Mouse (Mus musculus) kidney, embryonic 14.5 days (tissue): ENCODE results near the gene Rdm1. TPM values are rescaled to one million over a fixed set of nuclear protein-coding genes. Genes with fewer than 3 reads are reported as not detected.
"Not testable (repeated sequence)": the region's sequence is repeated elsewhere in the genome, so short reads cannot be mapped to it uniquely, and the experiment has no call there.

Experiments
- ATAC-seq: fragments of 200-750 bp; cut with Nextera tagmentation; 2 replicates; pipeline ENCODE4 v1.8.0; 2017; ENCODE audit warnings: moderate number of reproducible peaks, mild to moderate bottlenecking, moderate TSS enrichment, moderate library complexity; ENCODE audit not compliant: low FRiP score, low TSS enrichment
- H3K27ac ChIP-seq: fragments of 300-500 bp; sonication (generic); 2 replicates; pipeline ENCODE4 v1.5.1; 2014; ENCODE audit warnings: low read depth, mild to moderate bottlenecking, low read length, moderate library complexity, mixed read lengths
- H3K27me3 ChIP-seq: fragments of 300-500 bp; sonication (generic); 2 replicates; pipeline ENCODE4 v1.6.1; 2014; ENCODE audit warnings: mild to moderate bottlenecking, low read length; ENCODE audit not compliant: control insufficient read depth, insufficient read depth
- H3K36me3 ChIP-seq: fragments of 300-500 bp; sonication (generic); 2 replicates; pipeline ENCODE4 v1.6.1; 2014; ENCODE audit warnings: low read length, mixed read lengths; ENCODE audit not compliant: control insufficient read depth, insufficient read depth
- H3K4me1 ChIP-seq: fragments of 300-500 bp; sonication (generic); 2 replicates; pipeline ENCODE4 v1.6.1; 2014; ENCODE audit warnings: low read length, mixed read lengths; ENCODE audit not compliant: control insufficient read depth, insufficient read depth
- H3K4me2 ChIP-seq: fragments of 300-500 bp; sonication (generic); replicated peaks from 2 replicates; pipeline ENCODE4 v1.6.1; 2014; ENCODE audit warnings: low read depth, mild to moderate bottlenecking, low read length
- H3K4me3 ChIP-seq: fragments of 300-500 bp; sonication (generic); 2 replicates; pipeline ENCODE4 v1.5.1; 2014; ENCODE audit warnings: mild to moderate bottlenecking, low read length
- H3K9ac ChIP-seq: fragments of 300-500 bp; sonication (generic); 2 replicates; pipeline ENCODE4 v1.6.1; 2014; ENCODE audit warnings: low read depth, mild to moderate bottlenecking, low read length, moderate library complexity
- H3K9me3 ChIP-seq: fragments of 300-500 bp; sonication (generic); 2 replicates; pipeline ENCODE4 v1.6.1; 2016; ENCODE audit warnings: low read length; ENCODE audit not compliant: control insufficient read depth
- WGBS: fragments of 180-500 bp; shearing (Covaris S2); extraction: QIAGEN DNeasy Blood & Tissue Kit; methylation state at CpG from one replicate; pipeline ENCODE4 v1.1.7; 2014; 5-methylcytosine and 5-hydroxymethylcytosine counted together
- polyA plus RNA-seq: library from polyadenylated mRNA; unstranded; fragments of >200 nt; fragmentation: Nextera tagmentation; extraction: Ambion mirVana; gene quantifications from 2 replicates; pipeline ENCODE4 v1.2.1, GENCODE M21; 2014

Rdm1 gene
- polyA plus RNA-seq, 1 experiment from 2014 or later: 31.6 TPM

GRCm38 (mm10) chr11:101627857-101628559 is 1.0 kb downstream of the Rdm1 start:
- Histone ChIP-seq H3K9me3 (no peaks in the 10 kb centered on the region), H3K27ac (peak overlapping the region; percentile 96), H3K4me2 (peak overlapping the region; percentile 61), H3K27me3 (no peaks in the 10 kb centered on the region), H3K9ac (peak overlapping the region; percentile 68), H3K36me3 (no peaks in the 10 kb centered on the region), H3K4me1 (0 out of 2 replicates have a peak, but pooled peaks cover 3% of the 10 kb centered on the region), H3K4me3 (peak overlapping the region; percentile 39)
- 1% methylated on average over 32 of the region's 33 CpGs for WGBS
- ATAC-seq: peak; percentile 71

GRCm38 (mm10) chr11:101628733-101629417 is 1.9 kb downstream of the Rdm1 start:
- Histone ChIP-seq H3K9ac (peak overlapping the region; percentile 68; the same call in 1 of the 2 replicates), H3K4me2 (peak overlapping the region; percentile 61), H3K4me3 (peak overlapping the region; percentile 39; the same call in 1 of the 2 replicates)
- H3K27ac ChIP-seq, H3K36me3 ChIP-seq, H3K9me3 ChIP-seq, H3K4me1 ChIP-seq, H3K27me3 ChIP-seq, ATAC-seq: not testable (repeated sequence)
- 71% methylated on average over 4 of the region's 5 CpGs for WGBS

- H3K9ac ChIP-seq: no peak overlapping the region
- H3K27ac ChIP-seq: no peak overlapping the region
- H3K27me3 ChIP-seq: no peaks in the 10 kb centered on the region
- 0 out of 2 replicates have a peak, but pooled peaks cover 3% of the 10 kb centered on the region for H3K4me1 ChIP-seq
- H3K36me3 ChIP-seq: 0 out of 2 replicates have a peak, but pooled peaks cover 2% of the 10 kb centered on the region
- no peaks in the 10 kb centered on the region for H3K9me3 ChIP-seq
- H3K4me2 ChIP-seq: no peak overlapping the region
- 21% methylated on average over 10 of the region's 10 CpGs for WGBS
- H3K4me3 ChIP-seq: no peak overlapping the region
- ATAC-seq: peak; percentile 59
Measured at GRCm38 (mm10) chr11:101635660-101636059, 8.7 kb downstream of the Rdm1 start.

- Histone ChIP-seq H3K9me3 (no peaks in the 10 kb centered on the region), H3K27me3 (no peaks in the 10 kb centered on the region), H3K36me3 (0 out of 2 replicates have a peak, but pooled peaks cover 2% of the 10 kb centered on the region), H3K4me3 (no peak overlapping the region), H3K4me2 (no peak overlapping the region), H3K4me1 (0 out of 2 replicates have a peak, but pooled peaks cover 3% of the 10 kb centered on the region), H3K9ac (no peak overlapping the region), H3K27ac (no peak overlapping the region)
- no peak for ATAC-seq
- WGBS: 87% methylated on average over 4 of the region's 4 CpGs
Measured at GRCm38 (mm10) chr11:101639761-101640160, 12.8 kb downstream of the Rdm1 start.

GRCm38 (mm10) chr11:101640857-101641709 is 14.1 kb downstream of the Rdm1 start:
- not testable (repeated sequence) for H3K27me3 ChIP-seq, H3K4me1 ChIP-seq, H3K9me3 ChIP-seq, H3K36me3 ChIP-seq
- 5% methylated on average over 50 of the region's 53 CpGs for WGBS
- Histone ChIP-seq H3K4me3 (peak overlapping the region; percentile 28), H3K27ac (peak overlapping the region; percentile 74; the same call in 1 of the 2 replicates), H3K9ac (peak overlapping the region; percentile 51; the same call in 1 of the 2 replicates), H3K4me2 (peak overlapping the region; percentile 36)
- ATAC-seq: peak; percentile 55

GRCm38 (mm10) chr11:101641710-101642642 is 15.0 kb downstream of the Rdm1 start:
- 6% methylated on average over 14 of the region's 26 CpGs for WGBS
- H3K9ac ChIP-seq, H3K9me3 ChIP-seq, H3K4me2 ChIP-seq, H3K4me3 ChIP-seq, H3K4me1 ChIP-seq, H3K36me3 ChIP-seq, H3K27me3 ChIP-seq: not testable (repeated sequence)
- peak; percentile 83 for ATAC-seq
- H3K27ac ChIP-seq: peak overlapping the region; percentile 74; the same call in 1 of the 2 replicates

GRCm38 (mm10) chr11:101642931-101643330 is 15.9 kb downstream of the Rdm1 start:
- no peak overlapping the region for H3K4me2 ChIP-seq
- ATAC-seq: no peak
- H3K9ac ChIP-seq: no peak overlapping the region
- no peak overlapping the region for H3K4me3 ChIP-seq
- H3K4me1 ChIP-seq: no peaks in the 10 kb centered on the region
- no peaks in the 10 kb centered on the region for H3K27me3 ChIP-seq
- WGBS: 45% methylated on average over 5 of the region's 5 CpGs
- H3K27ac ChIP-seq: no peak overlapping the region
- H3K36me3 ChIP-seq: no peaks in the 10 kb centered on the region
- H3K9me3 ChIP-seq: no peaks in the 10 kb centered on the region

GRCm38 (mm10) chr11:101644591-101644990 is 17.6 kb downstream of the Rdm1 start:
- Histone ChIP-seq H3K4me2 (no peak overlapping the region), H3K27me3 (no peaks in the 10 kb centered on the region), H3K27ac (no peak overlapping the region), H3K9ac (no peak overlapping the region), H3K9me3 (no peaks in the 10 kb centered on the region; the same call in 1 of the 2 replicates), H3K4me1 (no peaks in the 10 kb centered on the region), H3K4me3 (no peak overlapping the region), H3K36me3 (no peaks in the 10 kb centered on the region)
- 59% methylated on average over 3 of the region's 3 CpGs for WGBS
- no peak for ATAC-seq
